Mouse (Mus musculus) cerebellum, postnatal 14 days (tissue): ENCODE measurements at regions not wholly inside any gene's neighbourhood (a gene's known extent, or its start where the extent isn't known, plus 50 kb on each side); places are given as distances from the start of the nearest gene placed in this dataset.

Experiments used
- DNase-seq, 2 experiments: peaks; one replicate each; pipeline ENCODE4 v3.0.0; 2021; ENCODE audit warnings: mixed read lengths in 2 of 2

DNA sequence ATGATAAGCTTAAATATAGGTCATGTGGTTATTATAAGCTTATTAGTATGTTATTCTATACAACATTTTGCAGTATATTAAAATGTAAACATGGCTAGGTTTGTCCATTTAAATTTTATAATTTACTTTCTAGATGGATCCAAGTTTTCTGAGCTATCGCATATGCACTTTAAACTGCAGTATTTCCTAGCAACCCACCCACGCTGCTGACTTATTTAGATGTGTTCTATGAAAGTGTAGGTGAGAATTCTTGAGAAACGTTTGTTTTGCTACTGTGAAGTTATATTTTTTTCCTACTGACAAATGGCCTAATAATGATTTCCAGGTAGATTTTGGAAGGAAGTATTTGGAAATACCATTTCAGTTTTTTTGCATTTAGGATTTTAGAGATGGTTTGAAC lies 308.0 kb downstream of the Gbe1 start:
- DNase-seq: no peak

DNA sequence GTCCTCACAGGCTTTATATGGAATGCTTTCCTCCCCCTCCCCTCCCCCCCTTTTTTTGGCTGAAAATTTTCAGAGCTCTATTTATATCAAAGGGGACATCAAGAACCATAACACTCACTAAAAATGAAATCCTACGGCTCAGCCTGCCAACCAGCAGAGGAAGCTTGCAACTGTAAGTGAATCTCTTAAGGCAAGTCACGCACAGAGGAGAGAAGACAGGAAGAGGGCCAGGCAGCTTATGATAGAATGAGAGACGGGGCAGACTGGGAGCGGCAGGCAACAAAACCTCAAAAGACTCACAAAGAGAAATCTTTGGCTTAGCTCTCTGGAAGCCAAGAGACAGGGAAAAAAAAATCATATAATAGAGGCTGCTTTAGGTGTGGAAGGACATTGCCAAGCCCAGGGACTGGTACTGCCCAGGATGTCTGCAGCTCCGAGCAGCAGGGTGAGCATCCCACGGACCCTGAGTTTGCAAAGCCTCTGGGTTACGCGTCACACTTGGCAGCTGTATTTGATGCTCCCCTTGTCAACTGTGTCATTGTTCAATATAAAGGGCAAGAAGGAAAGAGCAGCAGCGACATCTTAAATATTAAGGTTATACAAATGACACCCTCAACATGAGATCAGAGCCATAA lies 330.0 kb downstream of the Gbe1 start:
- DNase-seq: peak in 1 of 2 experiments; percentile 4

DNA sequence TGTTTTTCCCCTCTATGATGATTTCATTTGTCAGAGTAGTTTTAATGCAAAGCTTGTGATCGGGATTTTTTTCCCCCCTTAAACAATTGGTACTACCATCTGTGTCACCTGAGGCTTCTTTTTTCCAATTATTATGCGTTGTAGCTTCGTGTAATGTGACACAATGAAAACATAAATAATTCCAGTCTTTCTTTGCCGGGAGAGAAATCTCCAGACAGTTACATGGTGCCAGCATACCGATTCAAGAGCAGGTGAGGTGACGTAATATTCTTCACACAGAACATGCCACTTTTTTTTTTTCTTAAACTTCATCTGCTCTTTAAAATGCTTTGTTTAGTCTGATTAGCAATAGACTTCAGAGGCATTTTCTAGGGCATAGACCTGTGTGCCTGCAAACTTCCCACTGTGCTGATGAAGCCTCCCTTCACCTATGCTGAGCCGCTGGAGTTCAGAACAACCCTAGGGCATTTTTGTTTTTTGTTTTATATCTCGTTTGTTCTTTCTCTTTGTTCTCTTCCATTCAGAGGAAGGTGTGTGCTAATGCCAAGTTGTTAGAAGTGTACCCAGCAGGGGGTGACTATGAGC lies 331.0 kb downstream of the Gbe1 start:
- no peak for DNase-seq

DNA sequence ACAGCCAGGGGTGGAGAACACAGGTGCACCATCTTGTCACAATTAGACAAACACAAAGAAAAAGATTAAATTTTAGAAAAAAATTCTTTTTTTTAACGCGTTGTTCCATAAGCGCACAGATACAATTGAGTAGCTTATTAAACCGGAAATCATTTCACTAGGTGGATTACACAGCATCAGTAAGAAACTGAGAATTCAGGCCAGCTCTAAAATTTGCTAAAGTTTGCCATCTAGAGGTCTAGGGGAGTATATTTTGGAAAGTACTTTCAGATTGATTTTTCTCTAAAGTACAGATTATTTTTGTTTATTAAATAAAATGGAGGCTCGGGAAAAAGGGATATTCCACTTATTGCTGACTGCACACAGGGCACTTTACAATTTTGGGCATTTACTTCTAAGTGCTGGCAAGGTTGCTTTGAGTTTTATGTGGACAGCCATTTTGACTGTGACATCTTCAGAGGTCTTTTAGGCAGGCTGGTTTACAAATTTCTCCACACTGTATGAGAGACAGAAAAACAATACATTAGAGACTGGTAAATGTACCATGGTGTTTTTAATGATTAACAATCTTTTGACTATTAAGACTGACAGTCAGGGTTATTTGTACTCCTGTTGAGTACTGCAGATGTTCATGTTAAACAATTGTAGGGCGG lies 340.8 kb downstream of the Gbe1 start:
- peak in 1 of 2 experiments; percentile 8 for DNase-seq

DNA sequence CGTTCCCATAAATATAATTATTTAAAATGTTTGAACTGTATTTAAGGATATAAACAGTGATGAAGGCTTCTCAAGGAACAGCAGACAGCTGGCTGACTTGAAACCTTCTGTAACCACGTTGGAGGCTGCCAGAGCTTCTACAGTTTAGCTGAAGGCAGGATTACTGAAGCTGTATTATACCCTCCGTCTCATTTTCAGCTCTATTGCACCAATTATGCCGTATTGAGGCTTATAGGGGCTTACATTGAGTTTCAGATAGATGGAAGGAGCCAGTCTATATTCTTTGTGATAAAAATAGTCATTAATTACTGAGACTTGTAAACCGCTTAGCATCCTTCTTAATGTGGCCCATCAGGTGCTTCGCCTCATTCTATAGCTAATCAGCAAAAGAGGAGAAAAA lies 376.1 kb downstream of the Gbe1 start:
- DNase-seq: no peak

DNA sequence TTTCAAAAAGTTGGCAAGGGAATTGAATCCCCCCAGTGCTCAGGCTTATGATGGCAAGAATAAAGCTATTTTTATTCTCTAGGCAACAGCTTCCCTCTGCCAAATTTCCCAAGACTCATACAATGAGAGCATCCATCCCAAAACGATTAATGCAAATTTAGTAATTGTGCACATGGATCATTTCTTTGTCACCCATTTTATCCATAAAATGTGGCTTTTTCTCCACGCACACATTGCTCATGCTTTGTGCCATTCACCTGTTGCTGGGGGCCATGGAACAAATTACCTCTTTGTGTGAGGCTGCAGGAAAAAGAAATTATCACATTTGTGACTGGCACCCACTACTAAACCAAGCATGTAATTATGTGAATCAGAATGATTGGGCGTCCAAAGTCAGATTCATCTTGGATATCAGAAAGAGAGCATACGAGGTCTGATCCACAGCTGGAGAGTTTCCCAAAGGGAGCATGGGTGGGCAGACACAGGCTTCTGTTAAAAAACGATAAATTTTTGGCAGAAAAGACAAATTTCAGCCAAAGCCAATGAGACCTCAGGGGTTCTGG lies 411.1 kb downstream of the Gbe1 start:
- DNase-seq: peak in 1 of 2 experiments; percentile 9

DNA sequence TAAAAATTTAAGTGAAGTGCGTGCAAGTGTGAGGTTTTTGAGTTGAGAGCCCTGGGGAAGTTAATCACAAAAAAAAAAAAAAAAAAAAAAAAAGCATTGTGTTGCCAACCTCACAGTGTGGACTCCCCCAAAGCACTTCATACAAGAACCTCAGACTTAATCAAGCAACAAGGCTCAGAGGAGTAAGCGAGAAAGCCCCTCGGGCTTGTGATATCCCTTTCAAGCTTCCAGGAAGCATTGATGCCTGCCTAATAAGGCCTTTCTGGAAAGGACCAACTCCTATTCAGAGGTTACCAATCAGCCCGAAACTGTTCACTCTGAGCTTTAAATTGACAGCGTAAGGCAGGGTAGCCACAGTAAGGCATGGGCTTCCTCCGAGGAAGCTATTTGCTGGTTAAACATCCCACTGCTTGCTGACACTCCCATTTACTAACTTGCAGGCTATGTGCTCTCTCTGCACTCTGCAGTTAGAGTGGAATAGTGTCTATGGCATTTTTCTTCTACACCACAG lies 411.6 kb downstream of the Gbe1 start:
- no peak for DNase-seq

DNA sequence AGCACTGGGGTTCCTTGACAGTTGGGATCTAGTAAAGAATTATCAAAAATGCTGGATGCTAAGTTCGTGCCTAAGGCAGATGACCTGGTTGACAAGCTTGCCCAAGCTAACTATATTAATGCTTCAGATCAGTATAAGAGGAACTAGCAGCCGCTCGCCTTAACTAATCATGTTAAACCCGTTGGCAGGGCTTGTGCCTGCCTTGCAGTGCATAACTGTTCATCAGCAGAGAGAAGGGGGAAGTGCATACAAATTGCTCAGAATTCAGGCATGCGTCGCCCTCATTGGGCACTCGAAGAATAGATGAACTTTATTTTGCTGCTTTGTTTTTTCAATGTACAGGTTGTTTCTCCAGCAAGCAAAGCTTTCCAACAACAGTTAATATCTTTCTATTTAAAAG lies 419.3 kb downstream of the Gbe1 start:
- no peak for DNase-seq

DNA sequence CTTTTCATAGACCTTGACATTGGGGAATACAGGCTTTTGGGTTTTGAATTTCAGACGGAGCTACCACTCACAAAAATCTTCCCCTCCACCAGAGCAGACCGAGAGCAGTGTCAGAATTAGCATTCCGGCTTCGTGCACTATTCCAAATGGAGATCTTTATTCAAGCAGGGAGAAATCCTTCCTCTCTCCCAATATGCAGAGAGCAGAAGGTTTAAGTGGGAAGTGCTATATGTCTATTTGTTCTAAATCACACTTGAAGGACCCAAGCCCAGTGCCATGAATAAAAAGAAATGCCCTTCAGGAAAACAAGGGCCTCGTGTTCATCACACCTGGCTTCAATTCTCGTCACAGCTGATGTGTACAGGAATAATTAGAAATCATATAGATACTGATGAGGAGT lies 426.3 kb downstream of the Gbe1 start:
- DNase-seq: no peak

DNA sequence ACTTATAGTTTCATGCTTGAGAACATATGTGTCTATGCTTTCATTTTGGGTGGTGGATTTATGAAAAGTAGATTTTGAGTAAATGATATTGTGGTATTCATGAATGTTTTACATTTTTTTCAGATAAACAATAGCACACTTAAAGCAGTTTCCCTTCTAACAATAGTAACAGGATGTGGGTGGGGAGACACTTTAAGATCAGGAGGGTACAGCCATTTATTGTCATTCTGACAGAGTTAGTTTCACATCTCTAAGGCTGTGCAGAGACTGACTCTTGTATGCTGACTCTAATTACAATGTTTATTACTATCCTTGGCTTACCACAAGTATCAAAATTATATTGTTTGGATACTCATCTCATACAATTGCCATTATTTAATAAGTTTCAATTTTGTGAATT lies 440.5 kb downstream of the Gbe1 start:
- DNase-seq: no peak

DNA sequence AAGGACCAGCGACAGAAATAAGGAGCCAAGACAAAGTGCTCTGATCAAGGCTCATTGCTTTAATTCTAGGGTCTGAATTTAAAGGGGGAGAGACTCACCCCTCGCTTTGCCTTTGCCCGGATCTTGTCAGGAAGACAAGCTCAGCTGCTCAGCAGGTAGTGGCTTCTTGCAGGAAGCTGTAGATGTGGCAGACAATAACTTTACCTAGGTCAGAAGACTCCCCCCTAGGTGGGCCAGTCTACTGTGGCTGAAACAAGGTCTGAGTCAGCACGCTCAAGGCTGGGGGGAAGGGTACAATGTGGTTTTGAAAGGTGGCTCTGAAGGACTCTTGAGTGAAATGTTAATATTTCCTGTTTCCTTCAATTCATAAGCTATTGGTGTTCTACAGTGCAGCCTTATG lies 484.3 kb downstream of the Gbe1 start:
- DNase-seq: no peak

DNA sequence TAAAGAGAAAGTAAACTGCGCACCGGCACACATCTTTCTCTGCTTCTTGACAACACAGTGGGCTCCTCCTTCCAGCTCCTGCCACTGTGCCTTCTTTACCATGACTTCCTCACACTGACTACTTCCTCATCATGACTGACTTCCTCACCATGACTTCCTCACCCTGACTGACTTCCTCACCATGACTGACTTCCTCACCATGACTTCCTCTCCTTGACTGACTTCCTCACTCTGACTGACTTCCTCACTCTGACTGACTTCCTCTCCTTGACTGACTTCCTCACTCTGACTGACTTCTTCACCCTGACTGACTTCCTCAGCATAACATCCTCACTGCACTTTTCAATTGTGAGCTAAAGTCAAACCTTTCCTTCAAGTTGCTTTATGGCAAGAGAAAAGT lies 489.8 kb downstream of the Gbe1 start:
- no peak for DNase-seq

DNA sequence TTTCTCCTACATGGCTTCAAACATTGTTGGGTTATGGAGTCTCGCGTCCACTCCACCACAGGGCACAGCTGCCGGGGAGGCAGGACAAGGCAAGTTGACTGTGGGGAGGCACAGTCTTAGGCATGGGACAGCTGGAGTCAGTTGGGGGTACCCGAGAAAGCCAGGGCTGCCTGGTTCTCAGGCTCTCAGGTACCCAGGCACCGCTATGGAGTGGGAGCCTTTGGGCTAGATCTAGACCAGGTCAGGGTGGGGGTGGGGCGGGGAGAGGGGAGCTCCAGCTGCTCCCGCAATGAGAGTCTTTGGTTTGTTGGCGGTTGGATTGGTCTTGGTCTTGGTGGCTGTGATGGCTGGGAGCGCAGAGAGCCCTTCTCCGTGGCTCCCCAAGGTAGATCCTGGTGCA lies 512.2 kb downstream of the Gbe1 start:
- DNase-seq: no peak

DNA sequence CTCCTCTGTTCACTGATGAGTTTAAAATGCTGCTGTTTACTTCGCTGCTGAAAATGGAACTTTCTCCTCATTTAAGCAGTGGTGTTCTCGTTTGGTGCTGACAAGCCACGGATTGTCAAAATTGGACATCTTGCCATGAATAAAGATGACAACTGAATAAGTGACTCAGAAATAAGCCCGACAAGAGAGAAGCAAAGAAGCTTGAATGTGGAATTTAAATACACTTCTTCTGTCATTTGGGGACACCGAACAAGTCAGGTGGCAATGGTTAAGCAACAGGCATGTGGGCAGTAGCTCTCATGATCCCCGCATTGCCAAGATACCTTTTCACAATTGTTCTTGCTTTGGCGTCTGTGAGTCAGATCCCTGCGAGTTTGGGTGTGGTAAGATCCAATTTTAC lies 521.3 kb downstream of the Gbe1 start:
- DNase-seq: no peak

DNA sequence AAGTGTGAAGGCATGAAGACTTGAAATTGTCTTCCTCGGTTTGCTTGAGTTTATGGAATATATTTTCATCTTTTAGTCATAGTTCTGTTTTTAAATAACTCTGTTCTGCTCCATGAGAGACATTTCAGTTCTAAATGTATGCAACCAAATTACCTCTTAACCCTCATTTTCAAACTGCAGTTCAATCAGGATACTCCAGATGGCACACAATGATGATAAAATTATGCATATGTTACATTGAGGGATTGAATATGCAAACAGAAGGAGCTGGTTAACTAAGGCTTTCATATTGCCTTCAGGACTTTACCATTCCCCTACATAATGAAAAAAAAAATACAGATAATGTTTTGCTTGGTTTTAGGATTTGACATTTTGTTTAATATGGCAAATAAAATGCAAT lies 524.4 kb downstream of the Gbe1 start:
- no peak for DNase-seq

DNA sequence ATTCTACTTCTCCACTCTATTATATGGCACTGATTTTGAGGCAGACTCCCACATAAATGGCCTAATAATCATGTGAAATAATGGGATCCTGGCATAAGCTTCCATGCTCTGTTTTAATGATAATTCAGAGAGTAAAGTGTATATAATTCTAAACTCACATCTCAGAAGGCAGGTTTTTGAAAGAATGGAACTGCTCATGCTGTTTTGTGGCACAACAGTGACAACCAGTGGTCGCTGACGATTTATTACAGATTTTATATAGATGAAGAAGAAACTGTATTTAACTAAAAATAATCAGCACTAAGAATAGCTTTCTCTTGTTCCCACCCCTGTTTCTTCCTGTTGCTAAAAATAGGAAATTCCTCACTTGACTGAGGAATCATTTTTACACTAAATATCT lies 554.5 kb downstream of the Gbe1 start:
- DNase-seq: peak; percentile 11 to 21

DNA sequence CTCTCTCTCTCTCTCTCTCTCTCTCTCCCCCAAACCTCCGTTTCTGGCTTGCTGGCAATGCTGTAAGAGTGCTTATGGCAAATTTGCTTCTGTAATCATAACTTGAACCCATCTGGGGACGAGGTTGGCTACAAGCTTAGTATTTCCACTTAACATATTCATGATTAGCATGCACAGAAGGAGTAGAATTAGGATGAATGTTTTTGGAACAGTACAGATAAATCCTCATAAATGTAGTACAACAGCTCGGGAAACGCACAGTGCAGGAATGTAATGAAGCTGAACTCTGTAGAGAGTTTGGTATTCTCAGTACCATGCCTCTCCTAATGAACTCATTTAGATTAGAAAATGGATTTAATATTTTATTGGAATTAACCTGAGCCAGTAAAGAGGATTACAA lies 555.5 kb downstream of the Gbe1 start:
- no peak for DNase-seq

DNA sequence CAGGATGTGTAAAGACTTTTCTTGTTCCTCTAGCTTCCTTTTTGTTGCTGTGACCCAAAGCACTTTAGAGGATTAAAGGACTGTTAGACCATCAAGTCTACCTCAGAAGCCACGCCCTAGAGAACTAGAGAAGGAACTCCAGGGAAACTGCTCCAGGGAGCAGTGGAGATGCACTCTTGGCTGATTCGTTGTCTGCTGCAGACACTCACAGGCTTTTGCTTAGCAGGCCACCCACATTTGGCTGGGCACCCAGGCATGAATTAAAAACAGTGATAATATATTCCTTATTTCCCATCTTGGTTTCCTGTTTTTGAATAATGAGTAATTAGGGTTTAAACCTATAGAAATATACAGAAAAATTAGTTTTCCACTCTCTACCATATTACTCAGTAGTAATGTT lies 560.3 kb downstream of the Gbe1 start:
- no peak for DNase-seq

DNA sequence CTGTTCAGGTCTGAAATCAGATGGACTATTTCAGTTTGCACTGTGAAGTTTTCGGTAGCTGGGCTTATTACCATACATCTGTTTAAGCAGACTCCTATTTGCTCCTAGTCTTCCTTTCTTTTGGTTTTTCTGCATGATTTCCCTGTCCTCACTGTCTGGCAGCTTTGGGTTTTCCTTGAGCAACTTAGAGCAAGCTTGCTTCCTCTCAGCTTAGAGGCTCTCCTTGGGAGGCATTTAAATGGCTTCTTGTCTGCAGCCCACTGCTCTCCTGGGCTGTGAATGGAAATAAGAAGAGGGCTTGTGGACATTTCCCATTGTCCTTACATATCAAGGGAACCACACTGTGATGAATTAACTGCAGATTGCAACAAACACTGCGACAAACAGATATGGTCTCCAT lies 566.9 kb downstream of the Gbe1 start:
- DNase-seq: no peak

DNA sequence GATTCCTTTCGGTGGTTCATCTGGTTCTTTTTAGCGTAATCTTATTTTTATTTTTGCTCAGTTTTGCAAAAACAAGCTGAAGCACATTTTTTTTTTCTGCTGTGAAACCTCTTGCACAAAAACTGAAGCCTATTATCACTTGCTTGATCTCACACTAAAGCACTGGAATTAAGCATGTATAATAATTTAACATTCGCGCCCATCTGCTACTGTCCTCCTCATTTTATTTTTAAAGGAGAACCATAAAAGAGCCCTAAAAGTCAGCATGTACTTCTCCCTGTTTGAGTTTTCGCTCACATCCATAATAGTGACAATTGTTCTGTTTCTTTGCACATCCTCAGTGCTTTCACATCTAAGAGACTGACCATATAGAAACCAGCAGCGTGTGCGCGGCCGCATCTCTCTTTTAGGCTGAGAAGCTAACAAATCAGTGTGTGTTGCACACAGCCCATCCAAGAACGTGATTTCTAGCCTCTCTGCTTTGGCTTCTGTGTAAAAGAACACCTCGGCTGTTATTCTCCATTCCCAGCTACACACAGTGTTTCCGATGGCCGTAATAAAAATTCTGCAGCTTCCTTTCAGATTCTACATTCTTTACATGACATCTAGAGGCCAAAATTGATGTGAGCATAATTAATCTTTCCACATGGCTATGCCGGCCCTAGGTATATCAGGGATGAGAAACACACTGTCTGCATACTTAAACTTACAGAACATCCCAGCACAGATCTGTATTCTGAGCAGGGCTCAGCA lies 567.5 kb downstream of the Gbe1 start:
- peak in 1 of 2 experiments; percentile 8 for DNase-seq

DNA sequence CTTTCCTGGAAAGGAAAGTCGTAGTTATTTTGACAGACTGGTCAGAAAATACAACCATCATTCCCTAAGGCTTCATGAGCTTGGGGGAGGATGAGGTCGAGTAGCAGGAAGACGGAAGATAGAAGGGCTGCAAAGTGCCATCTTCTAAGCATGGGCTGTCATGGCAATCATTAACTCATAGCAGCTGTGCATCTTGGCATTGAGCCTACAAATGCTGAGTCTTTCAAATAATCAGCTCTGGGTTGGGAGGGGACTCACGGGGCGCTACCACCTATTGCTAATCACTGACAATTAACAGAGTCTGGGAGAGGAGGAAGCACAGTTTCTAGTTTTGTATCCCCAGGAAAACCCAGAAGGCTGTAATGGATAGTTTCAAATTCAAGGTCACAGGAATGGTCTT lies 586.3 kb downstream of the Gbe1 start:
- DNase-seq: no peak

DNA sequence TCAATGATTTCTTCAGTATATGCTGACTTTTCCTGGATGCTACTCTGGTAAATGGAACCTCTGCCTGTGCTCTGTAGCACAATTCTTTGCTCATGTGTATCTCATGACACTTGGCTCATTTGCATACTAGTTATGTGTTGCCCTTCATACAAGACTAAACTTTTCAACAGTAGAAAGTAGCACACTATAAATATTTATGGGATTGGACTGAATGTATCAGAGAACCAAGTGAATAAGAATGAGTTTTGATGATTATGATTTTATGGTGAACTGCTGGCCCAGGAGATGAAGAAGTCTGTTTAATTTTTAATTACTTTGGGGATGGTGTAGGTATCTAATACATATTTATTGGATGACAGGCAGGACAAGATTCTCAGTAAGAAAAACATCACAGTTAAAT lies 606.3 kb downstream of the Gbe1 start:
- DNase-seq: no peak

DNA sequence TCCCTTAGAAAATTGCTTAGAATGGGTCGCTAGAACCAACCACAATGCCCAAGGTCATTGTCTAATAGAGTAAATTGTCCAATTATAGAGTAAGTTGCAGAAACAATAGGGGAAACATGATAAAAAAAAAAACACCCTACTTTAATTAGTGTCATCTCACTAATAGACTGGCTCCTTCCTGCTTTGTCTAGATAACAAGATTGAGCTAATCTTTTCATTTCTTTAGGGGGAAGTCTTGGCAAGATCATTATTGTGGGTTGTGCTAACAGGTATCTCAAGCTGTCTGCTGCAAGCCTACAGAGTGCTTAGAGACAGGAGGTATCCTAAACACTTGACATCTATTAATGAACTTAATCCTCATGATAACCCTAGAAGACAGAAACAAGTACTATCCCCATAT lies 615.9 kb downstream of the Gbe1 start:
- DNase-seq: no peak
